Mouse (Mus musculus) liver, embryonic 16.5 days (tissue): Measurements from ENCODE around the gene Hemk1. TPM values are rescaled to one million over a fixed set of nuclear protein-coding genes. Genes with fewer than 3 reads are reported as not detected.

Experiments used
- ATAC-seq: fragments of 200-750 bp; cut with Nextera tagmentation; 2 replicates; pipeline ENCODE4 v1.8.0; 2017; ENCODE audit warnings: low read depth, mild to moderate bottlenecking, moderate number of reproducible peaks, moderate library complexity
- H3K27ac ChIP-seq: fragments of 300-500 bp; sonication (generic); 2 replicates; pipeline ENCODE4 v1.5.1; 2014; ENCODE audit warnings: mild to moderate bottlenecking, low read length
- H3K27me3 ChIP-seq: fragments of 300-500 bp; sonication (generic); 2 replicates; pipeline ENCODE4 v1.6.1; 2014; ENCODE audit warnings: low read depth, low read length, mixed read lengths; ENCODE audit not compliant: control insufficient read depth, insufficient read depth
- H3K36me3 ChIP-seq: fragments of 300-500 bp; sonication (generic); 2 replicates; pipeline ENCODE4 v1.6.1; 2014; ENCODE audit warnings: mild to moderate bottlenecking; ENCODE audit not compliant: control insufficient read depth, insufficient read depth
- H3K4me1 ChIP-seq: fragments of 300-500 bp; sonication (generic); 2 replicates; pipeline ENCODE4 v1.6.1; 2014; ENCODE audit warnings: low read depth, low read length, mixed read lengths; ENCODE audit not compliant: control insufficient read depth
- H3K4me2 ChIP-seq: fragments of 300-500 bp; sonication (generic); 2 replicates; pipeline ENCODE4 v1.6.1; 2014; ENCODE audit warnings: low read depth, low read length, mixed read lengths
- H3K4me3 ChIP-seq: fragments of 300-500 bp; sonication (generic); 2 replicates; pipeline ENCODE4 v1.5.1; 2014; ENCODE audit warnings: low read depth, mild to moderate bottlenecking, low read length
- H3K9ac ChIP-seq: fragments of 300-500 bp; sonication (generic); 2 replicates; pipeline ENCODE4 v1.6.1; 2014; ENCODE audit warnings: low read depth, low read length
- H3K9me3 ChIP-seq: fragments of 300-500 bp; sonication (generic); replicated peaks from 2 replicates; pipeline ENCODE4 v1.6.1; 2016; ENCODE audit warnings: low read length; ENCODE audit not compliant: control insufficient read depth
- WGBS: fragments of 180-500 bp; shearing (Covaris S2); extraction: QIAGEN DNeasy Blood & Tissue Kit; methylation state at CpG from one replicate; pipeline ENCODE4 v1.1.7; 2014; ENCODE audit not compliant: insufficient replicate concordance; 5-methylcytosine and 5-hydroxymethylcytosine counted together
- polyA plus RNA-seq: library from polyadenylated mRNA; unstranded; fragments of >200 nt; fragmentation: Nextera tagmentation; extraction: Ambion mirVana; gene quantifications from 2 replicates; pipeline ENCODE4 v1.2.1, GENCODE M21; 2015

The Hemk1 gene
- polyA plus RNA-seq, 1 experiment from 2014 or later = 2.9 TPM

GRCm38 (mm10) chr9:107370106-107370463 lies 31.9 kb upstream of the Hemk1 start:
- peaks cover 66% of the 10 kb centered on the region for H3K4me1 ChIP-seq
- H3K9ac ChIP-seq = peak overlapping the region; percentile 56
- peak; percentile 25; the same call in 1 of the 2 replicates for ATAC-seq
- H3K36me3 ChIP-seq = no peaks in the 10 kb centered on the region
- no peaks in the 10 kb centered on the region for H3K9me3 ChIP-seq
- peak overlapping the region; percentile 96 for H3K27ac ChIP-seq
- WGBS = 6% methylated on average over 4 of the region's 4 CpGs
- H3K4me3 ChIP-seq = peak overlapping the region; percentile 35
- H3K27me3 ChIP-seq = peaks cover 8% of the 10 kb centered on the region
- H3K4me2 ChIP-seq = peak overlapping the region; percentile 52

GRCm38 (mm10) chr9:107369270-107370105 lies 31.3 kb upstream of the Hemk1 start:
- H3K4me1 ChIP-seq = peaks cover 61% of the 10 kb centered on the region
- H3K9me3 ChIP-seq = no peaks in the 10 kb centered on the region
- 12% methylated on average over 10 of the region's 10 CpGs for WGBS
- ATAC-seq = peak; percentile 97
- peak overlapping the region; percentile 58 for H3K9ac ChIP-seq
- peak overlapping the region; percentile 35 for H3K4me3 ChIP-seq
- no peaks in the 10 kb centered on the region for H3K36me3 ChIP-seq
- peak overlapping the region; percentile 96 for H3K27ac ChIP-seq
- peak overlapping the region; percentile 52 for H3K4me2 ChIP-seq
- H3K27me3 ChIP-seq = peaks cover 3% of the 10 kb centered on the region; the same call in 1 of the 2 replicates

DNA sequence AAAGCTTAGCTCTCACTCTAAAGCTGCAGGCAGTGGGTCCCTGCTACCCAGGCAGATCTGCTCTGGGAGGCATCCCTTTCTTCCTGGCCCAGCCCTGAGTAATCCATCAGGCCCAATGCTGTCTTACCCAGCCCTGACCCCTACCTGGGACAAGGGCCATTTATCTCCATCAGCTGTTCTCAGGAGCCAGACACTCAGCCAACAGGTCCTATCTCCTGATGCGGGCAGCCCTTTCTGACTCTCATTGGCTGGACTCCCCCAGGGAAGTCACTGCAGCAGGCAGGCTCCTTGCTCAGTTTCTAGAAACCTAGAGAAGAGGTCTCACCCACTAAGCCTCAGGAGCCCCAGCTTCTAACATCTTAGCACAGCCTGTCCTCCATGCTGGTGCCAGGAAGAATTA lies 30.2 kb upstream of the Hemk1 start:
- Histone ChIP-seq H3K4me2 (peak overlapping the region; percentile 10; the same call in 1 of the 2 replicates), H3K36me3 (no peaks in the 10 kb centered on the region), H3K27ac (peak overlapping the region; percentile 96), H3K9me3 (no peaks in the 10 kb centered on the region), H3K9ac (0 out of 2 replicates have a peak overlapping the region, but pooled peaks have one; percentile 13), H3K4me3 (no peak overlapping the region), H3K4me1 (peaks cover 58% of the 10 kb centered on the region), H3K27me3 (no peaks in the 10 kb centered on the region; the same call in 1 of the 2 replicates)
- 50% methylated on average over 1 of the region's 1 CpGs for WGBS
- peak; percentile 35 for ATAC-seq

DNA sequence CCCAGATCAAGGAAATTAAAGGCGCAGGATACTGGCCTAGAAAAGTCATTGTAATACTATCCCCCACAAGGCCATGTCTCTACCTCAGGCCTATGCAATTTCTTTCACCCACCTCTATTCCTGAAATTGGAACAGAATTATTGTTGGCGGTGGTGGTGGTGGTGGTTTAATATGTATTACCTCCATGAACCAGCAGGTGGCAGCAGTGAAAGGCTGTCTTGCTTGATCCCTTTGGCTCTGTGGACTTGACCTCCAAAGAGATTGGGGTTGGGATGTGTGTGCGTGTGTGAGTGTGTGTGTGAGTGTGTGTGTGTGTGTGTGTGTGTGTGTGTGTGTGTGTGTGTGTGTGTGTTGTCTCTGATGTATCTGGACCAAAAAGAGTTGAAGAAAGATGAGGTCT lies 28.5 kb upstream of the Hemk1 start:
- H3K27ac ChIP-seq = no peak overlapping the region
- no peak for ATAC-seq
- no peak overlapping the region for H3K9ac ChIP-seq
- no peaks in the 10 kb centered on the region; the same call in 1 of the 2 replicates for H3K27me3 ChIP-seq
- 4% methylated on average over 3 of the region's 3 CpGs for WGBS
- H3K4me3 ChIP-seq = no peak overlapping the region
- H3K4me1 ChIP-seq = peaks cover 45% of the 10 kb centered on the region
- H3K4me2 ChIP-seq = no peak overlapping the region
- H3K36me3 ChIP-seq = no peaks in the 10 kb centered on the region
- no peaks in the 10 kb centered on the region for H3K9me3 ChIP-seq

DNA sequence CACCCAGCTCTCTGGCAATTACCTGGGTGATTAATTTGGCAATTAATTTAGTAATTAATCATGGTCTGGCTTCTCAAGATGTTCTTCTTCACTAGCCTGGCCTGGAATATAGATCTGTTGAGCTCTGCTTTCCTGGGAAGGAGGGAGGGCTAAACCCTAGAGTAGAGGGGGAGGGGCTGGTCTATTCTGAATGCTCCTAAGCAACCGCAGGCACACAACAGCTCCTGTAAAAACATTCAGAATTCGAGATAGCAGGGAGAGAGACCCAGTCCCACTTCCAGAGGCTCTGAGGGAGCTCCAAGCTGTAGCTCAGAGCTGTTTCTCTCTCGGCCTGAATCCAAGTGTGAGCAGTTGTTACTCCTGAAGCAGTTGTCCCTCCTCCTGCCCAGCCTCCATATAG lies 22.8 kb upstream of the Hemk1 start:
- H3K9me3 ChIP-seq = no peaks in the 10 kb centered on the region
- no peak overlapping the region for H3K4me3 ChIP-seq
- no peak overlapping the region for H3K4me2 ChIP-seq
- no peak for ATAC-seq
- WGBS = 17% methylated on average over 3 of the region's 3 CpGs
- H3K36me3 ChIP-seq = no peaks in the 10 kb centered on the region
- H3K27me3 ChIP-seq = no peaks in the 10 kb centered on the region; the same call in 1 of the 2 replicates
- H3K4me1 ChIP-seq = no peaks in the 10 kb centered on the region; the same call in 1 of the 2 replicates
- H3K9ac ChIP-seq = no peak overlapping the region
- H3K27ac ChIP-seq = no peak overlapping the region

GRCm38 (mm10) chr9:107357651-107358050 lies 19.5 kb upstream of the Hemk1 start:
- H3K27ac ChIP-seq = no peak overlapping the region
- H3K9ac ChIP-seq = no peak overlapping the region
- no peaks in the 10 kb centered on the region for H3K9me3 ChIP-seq
- no peak for ATAC-seq
- H3K4me1 ChIP-seq = no peaks in the 10 kb centered on the region; the same call in 1 of the 2 replicates
- H3K36me3 ChIP-seq = no peaks in the 10 kb centered on the region
- 24% methylated on average over 5 of the region's 5 CpGs for WGBS
- H3K4me3 ChIP-seq = no peak overlapping the region
- no peak overlapping the region for H3K4me2 ChIP-seq
- H3K27me3 ChIP-seq = peaks cover 2% of the 10 kb centered on the region; the same call in 1 of the 2 replicates

DNA sequence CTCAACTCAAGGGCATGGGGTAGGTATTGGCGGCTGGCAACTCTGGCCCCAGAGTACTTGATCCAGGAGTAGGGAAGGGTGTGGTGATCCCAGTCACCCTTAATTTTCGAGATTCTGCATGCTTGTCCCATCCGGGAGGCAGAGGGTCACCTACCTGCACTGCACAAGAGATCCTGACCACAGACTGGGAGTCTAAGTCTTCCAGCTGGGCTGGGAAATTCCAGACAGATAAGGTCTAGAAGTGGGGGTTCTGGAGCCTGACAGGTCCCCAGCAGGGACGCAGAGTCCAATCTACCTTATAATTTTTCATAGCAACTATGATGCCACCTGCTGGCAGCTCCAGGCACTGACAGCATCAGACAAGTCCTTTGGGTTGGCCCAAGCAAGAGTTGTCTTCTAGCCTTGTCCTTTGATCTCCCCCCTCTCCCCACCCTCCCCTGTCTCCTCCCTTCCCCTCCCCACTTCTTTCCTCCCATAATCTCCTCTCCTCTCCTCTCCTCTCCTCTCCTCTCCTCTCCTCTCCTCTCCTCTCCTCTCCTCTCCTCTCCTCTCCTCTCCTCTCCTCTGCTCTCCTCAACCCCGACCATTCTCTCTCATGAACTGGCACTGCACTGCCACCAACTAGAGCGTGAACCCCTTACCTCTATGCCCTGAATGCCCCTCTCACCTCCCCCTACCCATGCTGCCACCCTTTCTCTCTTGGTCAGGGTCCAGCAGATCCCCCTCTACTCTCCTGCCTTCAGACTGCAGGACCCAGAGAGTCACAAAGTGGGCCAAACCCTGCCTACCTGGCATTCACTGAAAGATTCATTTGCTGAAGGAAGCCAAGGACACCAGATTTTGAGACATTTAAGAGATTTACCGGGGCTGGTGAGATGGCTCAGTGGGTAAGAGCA lies 18.0 kb upstream of the Hemk1 start:
- Histone ChIP-seq H3K27me3 (peaks cover 2% of the 10 kb centered on the region; the same call in 1 of the 2 replicates), H3K4me1 (no peaks in the 10 kb centered on the region; the same call in 1 of the 2 replicates), H3K9ac (no peak overlapping the region), H3K36me3 (no peaks in the 10 kb centered on the region), H3K27ac (no peak overlapping the region), H3K4me3 (no peak overlapping the region), H3K9me3 (no peaks in the 10 kb centered on the region), H3K4me2 (no peak overlapping the region)
- no peak for ATAC-seq
- 35% methylated on average over 7 of the region's 7 CpGs for WGBS

DNA sequence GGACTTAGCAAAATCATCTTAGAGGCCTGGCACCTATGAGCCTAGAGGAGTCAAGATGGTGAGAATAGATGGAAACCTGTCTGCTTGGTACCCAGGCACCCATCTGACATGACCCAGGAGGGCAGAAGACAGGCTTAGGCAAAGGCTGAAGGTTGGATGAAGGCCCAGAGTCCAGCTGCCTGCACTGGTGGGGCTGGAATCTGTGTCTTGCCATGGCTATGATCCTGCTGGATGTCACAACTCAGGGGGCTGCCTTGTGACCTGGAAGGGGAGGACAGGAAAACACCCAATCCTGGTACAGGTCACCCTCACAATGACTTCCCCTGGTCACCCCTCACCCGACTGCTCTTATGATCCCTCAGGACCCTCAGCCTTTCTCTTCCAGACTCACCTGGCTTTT lies 16.7 kb upstream of the Hemk1 start:
- WGBS = 40% methylated on average over 1 of the region's 1 CpGs
- no peak overlapping the region for H3K27ac ChIP-seq
- peaks cover 2% of the 10 kb centered on the region; the same call in 1 of the 2 replicates for H3K27me3 ChIP-seq
- no peaks in the 10 kb centered on the region for H3K36me3 ChIP-seq
- H3K9ac ChIP-seq = no peak overlapping the region
- H3K4me1 ChIP-seq = no peaks in the 10 kb centered on the region; the same call in 1 of the 2 replicates
- ATAC-seq = no peak
- no peak overlapping the region for H3K4me2 ChIP-seq
- H3K4me3 ChIP-seq = no peak overlapping the region
- no peaks in the 10 kb centered on the region for H3K9me3 ChIP-seq
